Mouse (Mus musculus) heart, embryonic 16.5 days (tissue): ENCODE measurements at regions not wholly inside any gene's neighbourhood (a gene's known extent, or its start where the extent isn't known, plus 50 kb on each side); places are given as distances from the start of the nearest gene placed in this dataset.

Experiments
- ATAC-seq: fragments of 200-750 bp; cut with Nextera tagmentation; replicated peaks from 2 replicates; pipeline ENCODE4 v1.8.0; 2017; ENCODE audit warnings: moderate number of reproducible peaks; ENCODE audit not compliant: insufficient read depth, low FRiP score; ENCODE audit errors: extremely low read depth
- H3K27ac ChIP-seq: fragments of 300-500 bp; sonication (generic); 2 replicates; pipeline ENCODE4 v1.5.1; 2014; ENCODE audit warnings: mild to moderate bottlenecking, low read length, control low read depth, moderate library complexity
- H3K27me3 ChIP-seq: fragments of 300-500 bp; sonication (generic); 2 replicates; pipeline ENCODE4 v1.6.1; 2014; ENCODE audit warnings: low read length, mixed read lengths; ENCODE audit not compliant: control insufficient read depth, insufficient read depth
- H3K36me3 ChIP-seq: fragments of 300-500 bp; sonication (generic); 2 replicates; pipeline ENCODE4 v1.6.1; 2014; ENCODE audit not compliant: control insufficient read depth, insufficient read depth
- H3K4me1 ChIP-seq: fragments of 300-500 bp; sonication (generic); 2 replicates; pipeline ENCODE4 v1.6.1; 2014; ENCODE audit warnings: low read length, mixed read lengths; ENCODE audit not compliant: control insufficient read depth, insufficient read depth
- H3K4me2 ChIP-seq: fragments of 300-500 bp; sonication (generic); 2 replicates; pipeline ENCODE4 v1.6.1; 2014; ENCODE audit warnings: low read depth, mild to moderate bottlenecking, control low read depth, low read length
- H3K4me3 ChIP-seq: fragments of 300-500 bp; sonication (generic); 2 replicates; pipeline ENCODE4 v1.5.1; 2014; ENCODE audit warnings: mild to moderate bottlenecking, control low read depth, low read length
- H3K9ac ChIP-seq: fragments of 300-500 bp; sonication (generic); 2 replicates; pipeline ENCODE4 v1.6.1; 2014; ENCODE audit warnings: low read length, control low read depth
- H3K9me3 ChIP-seq: fragments of 300-500 bp; sonication (generic); replicated peaks from 2 replicates; pipeline ENCODE4 v1.6.1; 2016; ENCODE audit warnings: low read length; ENCODE audit not compliant: control insufficient read depth
- WGBS: fragments of 180-500 bp; shearing (Covaris S2); extraction: QIAGEN DNeasy Blood & Tissue Kit; methylation state at CpG from one replicate; pipeline ENCODE4 v1.1.7; 2014; 5-methylcytosine and 5-hydroxymethylcytosine counted together

DNA sequence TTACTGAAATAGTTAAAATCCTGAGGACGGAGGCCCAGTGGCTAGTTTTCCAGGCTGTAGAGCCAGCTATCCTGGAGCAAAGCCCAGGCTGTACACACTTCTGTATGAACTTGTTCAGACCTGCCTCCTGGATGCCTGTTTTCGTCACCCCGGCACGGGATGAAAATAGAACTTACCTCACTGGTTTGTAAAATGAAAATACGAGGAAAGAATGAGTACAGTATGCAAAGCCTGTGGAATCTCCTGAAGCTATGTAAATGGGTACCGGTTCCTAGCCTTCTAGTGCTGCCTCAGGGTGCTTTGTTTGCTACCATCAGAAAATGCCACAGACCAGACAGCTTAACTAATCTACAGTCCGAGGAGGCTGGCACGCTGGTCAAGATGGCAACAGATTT is 276.0 kb upstream of the Cdyl start:
- Histone ChIP-seq H3K4me2 (peak overlapping the region; percentile 49), H3K4me3 (peak overlapping the region; percentile 22), H3K9me3 (no peaks in the 10 kb centered on the region), H3K27me3 (no peaks in the 10 kb centered on the region), H3K27ac (peak overlapping the region; percentile 75), H3K9ac (peak overlapping the region; percentile 51), H3K36me3 (no peaks in the 10 kb centered on the region), H3K4me1 (peaks cover 12% of the 10 kb centered on the region)
- 9% methylated on average over 8 of the region's 8 CpGs for WGBS
- peak; percentile 93 for ATAC-seq

DNA sequence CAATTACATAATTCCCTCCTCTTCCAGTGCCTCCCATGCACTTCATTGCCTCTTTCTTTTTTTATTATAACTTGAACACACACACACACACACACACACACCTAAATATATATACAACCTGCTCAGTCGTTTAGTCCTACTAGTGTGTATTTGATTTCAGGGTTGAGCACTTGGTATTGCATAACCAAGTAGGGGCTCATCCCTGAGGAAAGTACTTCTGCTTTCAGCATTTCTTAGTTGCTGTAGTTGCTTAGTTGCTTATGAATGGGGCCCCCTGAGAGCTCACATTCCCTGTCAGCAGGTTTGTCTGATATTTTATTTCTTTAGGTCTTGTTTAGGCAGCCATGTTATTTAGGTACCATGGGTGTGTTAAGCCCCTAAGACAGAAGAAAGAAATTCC is 271.3 kb upstream of the Cdyl start:
- H3K27me3 ChIP-seq = no peaks in the 10 kb centered on the region
- no peak for ATAC-seq
- 38% methylated on average over 1 of the region's 1 CpGs for WGBS

DNA sequence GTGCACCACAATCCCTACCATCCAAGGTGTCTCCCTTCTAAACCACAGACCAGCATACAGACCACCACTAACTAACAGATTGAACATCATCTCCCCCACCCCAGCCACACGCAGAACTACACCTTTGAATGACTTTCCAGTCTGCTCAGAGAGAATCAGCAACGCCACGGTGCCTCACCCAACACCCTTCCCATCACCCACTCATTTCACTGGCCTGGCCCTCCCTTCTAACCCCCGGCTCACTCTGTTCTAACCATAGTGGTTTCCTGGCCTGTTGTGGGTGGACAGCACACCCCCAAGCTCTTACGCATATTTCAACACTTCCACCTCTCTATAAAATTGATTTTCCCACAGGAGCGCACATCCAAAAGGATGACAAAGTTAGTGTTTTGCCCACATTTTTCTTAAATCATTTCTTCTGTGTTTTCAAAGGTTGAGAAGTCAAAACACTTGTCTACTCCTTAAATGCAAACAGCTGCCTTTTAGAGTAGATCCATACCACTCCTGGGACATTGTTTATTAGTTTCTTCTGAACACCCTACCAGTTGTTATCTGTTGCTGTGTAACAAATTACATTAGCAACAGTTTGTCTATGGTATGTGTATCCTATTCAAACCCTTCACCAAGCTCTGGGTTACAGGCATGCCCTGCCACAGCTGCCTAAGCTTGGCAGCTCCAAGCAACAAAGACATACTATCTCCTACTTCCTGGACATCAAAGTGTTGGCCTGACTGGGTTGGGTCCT is 269.7 kb upstream of the Cdyl start:
- H3K9me3 ChIP-seq = no peaks in the 10 kb centered on the region
- H3K4me3 ChIP-seq = no peak overlapping the region
- no peak overlapping the region for H3K4me2 ChIP-seq
- ATAC-seq = no peak
- no peaks in the 10 kb centered on the region for H3K27me3 ChIP-seq
- H3K4me1 ChIP-seq = peaks cover under 1% of the 10 kb centered on the region
- H3K9ac ChIP-seq = no peak overlapping the region
- WGBS = 73% methylated on average over 6 of the region's 6 CpGs
- H3K36me3 ChIP-seq = no peaks in the 10 kb centered on the region
- H3K27ac ChIP-seq = no peak overlapping the region

More for the DNA sequence above, 271.3 kb upstream of the Cdyl start:
- Histone ChIP-seq H3K9ac (no peak overlapping the region), H3K4me3 (no peak overlapping the region), H3K4me1 (peaks cover 6% of the 10 kb centered on the region), H3K36me3 (no peaks in the 10 kb centered on the region), H3K4me2 (no peak overlapping the region), H3K9me3 (no peaks in the 10 kb centered on the region), H3K27ac (no peak overlapping the region)

GRCm38 (mm10) chr13:35390526-35390880 is 269.1 kb upstream of the Cdyl start:
- peaks cover 6% of the 10 kb centered on the region for H3K4me1 ChIP-seq
- no peak overlapping the region for H3K4me2 ChIP-seq
- no peaks in the 10 kb centered on the region for H3K36me3 ChIP-seq
- no peaks in the 10 kb centered on the region for H3K9me3 ChIP-seq
- no peak overlapping the region for H3K4me3 ChIP-seq
- H3K27ac ChIP-seq = no peak overlapping the region
- 50% methylated on average over 4 of the region's 4 CpGs for WGBS
- ATAC-seq = no peak
- no peaks in the 10 kb centered on the region for H3K27me3 ChIP-seq
- H3K9ac ChIP-seq = no peak overlapping the region

DNA sequence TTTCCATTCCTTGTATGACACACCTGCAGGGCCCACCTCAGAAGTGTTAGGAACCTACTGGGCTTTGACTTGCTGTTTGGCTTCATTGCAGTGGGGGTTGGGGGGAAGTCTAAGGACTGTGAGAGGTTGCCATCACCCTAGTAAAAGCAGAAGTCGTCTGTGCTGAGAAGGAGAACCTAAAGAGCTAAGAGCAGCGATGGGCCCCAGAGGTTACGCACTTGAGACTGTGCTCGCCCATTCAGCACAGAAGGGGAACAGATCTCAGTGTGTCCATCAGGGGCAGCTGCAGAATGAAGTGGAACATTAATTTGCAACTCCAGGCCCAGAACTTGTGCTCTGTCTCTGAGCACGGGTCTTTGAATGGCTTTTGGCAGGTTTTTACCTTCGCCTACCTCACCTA is 267.5 kb upstream of the Cdyl start:
- no peaks in the 10 kb centered on the region for H3K36me3 ChIP-seq
- H3K27ac ChIP-seq = no peak overlapping the region
- H3K27me3 ChIP-seq = no peaks in the 10 kb centered on the region
- no peak overlapping the region for H3K4me3 ChIP-seq
- no peak overlapping the region for H3K4me2 ChIP-seq
- WGBS = 87% methylated on average over 6 of the region's 6 CpGs
- H3K9me3 ChIP-seq = no peaks in the 10 kb centered on the region
- no peak overlapping the region for H3K9ac ChIP-seq
- ATAC-seq = no peak
- peaks cover 18% of the 10 kb centered on the region for H3K4me1 ChIP-seq

GRCm38 (mm10) chr13:35395192-35395591 is 264.4 kb upstream of the Cdyl start:
- Histone ChIP-seq H3K9ac (no peak overlapping the region), H3K27me3 (no peaks in the 10 kb centered on the region), H3K27ac (peak overlapping the region; percentile 37; the same call in 1 of the 2 replicates), H3K36me3 (no peaks in the 10 kb centered on the region), H3K4me1 (peaks cover 21% of the 10 kb centered on the region), H3K9me3 (no peaks in the 10 kb centered on the region), H3K4me2 (no peak overlapping the region), H3K4me3 (no peak overlapping the region)
- whole genome bisulfite sequencing = 49% methylated on average over 4 of the region's 4 CpGs
- ATAC-seq = no peak

- WGBS = 11% methylated on average over 5 of the region's 5 CpGs
- Histone ChIP-seq H3K36me3 (no peaks in the 10 kb centered on the region), H3K9me3 (no peaks in the 10 kb centered on the region), H3K4me2 (no peak overlapping the region), H3K27ac (peak overlapping the region; percentile 37; the same call in 1 of the 2 replicates), H3K9ac (no peak overlapping the region), H3K27me3 (no peaks in the 10 kb centered on the region), H3K4me1 (peaks cover 21% of the 10 kb centered on the region), H3K4me3 (no peak overlapping the region)
- peak; percentile 82 for ATAC-seq
Measured at GRCm38 (mm10) chr13:35395630-35396029, 264.0 kb upstream of the Cdyl start.

DNA sequence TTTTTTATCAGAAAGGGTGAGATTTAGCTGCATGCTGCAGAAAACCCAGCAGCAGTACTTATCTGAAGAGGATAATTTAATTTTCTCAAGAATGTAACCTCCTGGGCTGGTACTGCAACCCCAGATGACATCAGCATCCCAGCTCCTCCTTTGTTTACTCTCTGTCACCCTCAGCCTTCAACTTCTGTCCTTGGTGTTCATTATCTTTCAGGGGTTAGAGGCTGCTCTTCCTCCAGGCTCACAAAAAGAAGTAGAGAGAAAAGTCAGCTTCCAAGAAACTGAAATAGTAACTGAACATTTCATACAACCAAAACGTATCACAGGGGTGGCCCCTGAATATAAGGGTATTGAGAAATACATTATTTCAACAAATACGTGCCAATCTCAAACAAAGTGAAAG is 262.5 kb upstream of the Cdyl start:
- Histone ChIP-seq H3K36me3 (no peaks in the 10 kb centered on the region), H3K9ac (no peak overlapping the region), H3K4me2 (no peak overlapping the region), H3K27ac (no peak overlapping the region), H3K4me3 (no peak overlapping the region), H3K27me3 (no peaks in the 10 kb centered on the region), H3K9me3 (no peaks in the 10 kb centered on the region), H3K4me1 (peaks cover 21% of the 10 kb centered on the region)
- WGBS = 70% methylated on average over 2 of the region's 2 CpGs
- no peak for ATAC-seq

- Histone ChIP-seq H3K9ac (no peak overlapping the region), H3K27ac (no peak overlapping the region), H3K4me1 (peaks cover 21% of the 10 kb centered on the region), H3K9me3 (no peaks in the 10 kb centered on the region), H3K27me3 (no peaks in the 10 kb centered on the region), H3K4me3 (no peak overlapping the region), H3K36me3 (no peaks in the 10 kb centered on the region), H3K4me2 (no peak overlapping the region)
- ATAC-seq = 0 out of 2 replicates have a peak, but pooled peaks have one; percentile 41
- WGBS = 32% methylated on average over 8 of the region's 8 CpGs
Measured at GRCm38 (mm10) chr13:35398192-35398591, 261.4 kb upstream of the Cdyl start.
